23 mouse cellular contexts compared by ENCODE assay signal in the genomic region with DNA sequence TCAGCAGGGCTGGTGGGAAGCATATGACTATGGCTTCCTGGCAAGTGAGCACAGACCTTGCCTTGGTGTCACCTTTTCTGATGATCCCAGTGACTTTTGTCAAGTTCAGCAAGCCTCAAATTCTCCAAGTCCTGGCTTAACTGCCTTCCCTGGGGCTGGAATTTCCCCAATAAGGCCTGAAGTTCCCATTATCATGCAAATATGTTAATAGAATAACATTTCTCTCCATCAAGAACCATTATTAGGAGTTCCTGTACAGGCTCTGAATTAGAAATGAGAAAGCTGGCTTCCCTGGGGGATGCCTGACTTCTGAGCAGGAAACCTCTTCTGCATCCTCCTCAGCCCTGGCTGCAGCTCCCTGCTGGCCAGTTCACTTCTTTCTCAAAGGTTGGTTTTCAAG.
A peak's percentile ranks its signal among the peaks of the same experiment; 100 is the strongest.
DNase-seq lines count a peak whose midpoint lies in the region; ATAC-seq and TF ChIP-seq lines count a peak whose summit lies in the region.
"Had no signal": no experiment of that assay in that cellular context is flagged by ENCODE, and none has a peak within 500 bp of the region (broad histone marks: within the 10 kb centered on the region; RNA-seq: fewer than 3 reads in every experiment).

No protein-coding gene starts in this region.

- no peak for TF ChIP-seq CTCF in brain, embryonic 14.5 days (IDR thresholded peaks at IDR 0.05; ENCODE audit: borderline replicate concordance, extremely low read depth, insufficient read depth, insufficient read length)

- peak; percentile 51 for DNase-seq in midbrain, embryonic 14.5 days
- peak; percentile 83 for DNase-seq in R1 (ENCODE audit: low read depth, low spot score)
- DNase-seq in brain, embryonic 14.5 days (ENCODE audit: low read depth) = peak; percentile 43
- no peak for DNase-seq in urinary bladder, postnatal 25 days (ENCODE audit: low spot score)
- DNase-seq in left cerebral cortex, postnatal 25 days (ENCODE audit: low spot score in 2 of 2) = no peak
- DNase-seq: adrenal gland, adult 2 months; adrenal gland, postnatal 10 days; adrenal gland, postnatal 25 days; B cell, adult 2 months; cerebellum, adult 11-12 months; cerebellum, adult 2 months; cerebellum, adult 9-10 months; cerebellum, postnatal 10 days; cerebellum, postnatal 25 days; forebrain, postnatal 0 days had no signal

- intact Hi-C loops in left cerebral cortex, postnatal 25 days (cut with DNase I) = no loop called here

- H3K4me1 ChIP-seq in midbrain, embryonic 14.5 days (ENCODE audit: control insufficient read depth, insufficient read depth, low read length) = peaks cover 2% of the 10 kb centered on the region; the same call in 1 of the 2 replicates
- no peaks in the 10 kb centered on the region for H3K4me1 ChIP-seq in midbrain, embryonic 15.5 days
- H3K4me1 ChIP-seq: embryonic facial prominence, embryonic 10.5 days; embryonic facial prominence, embryonic 12.5 days had no signal

- H3K27me3 ChIP-seq in midbrain, embryonic 14.5 days (ENCODE audit: control insufficient read depth, insufficient read depth, low read length) = no peaks in the 10 kb centered on the region
- H3K27me3 ChIP-seq in midbrain, embryonic 15.5 days (replicated peaks) = no peaks in the 10 kb centered on the region
- H3K27me3 ChIP-seq: CH12.LX; embryonic facial prominence, embryonic 12.5 days; forebrain, embryonic 13.5 days; forebrain, embryonic 15.5 days had no signal

- no peak overlapping the region for H3K27ac ChIP-seq in midbrain, embryonic 14.5 days (replicated peaks; ENCODE audit: low read depth, low read length)
- no peak overlapping the region for H3K27ac ChIP-seq in midbrain, embryonic 15.5 days
- H3K27ac ChIP-seq: embryonic facial prominence, embryonic 10.5 days; embryonic facial prominence, embryonic 12.5 days; forebrain, embryonic 13.5 days; forebrain, embryonic 15.5 days had no signal

- H3K9ac ChIP-seq in midbrain, embryonic 14.5 days (replicated peaks; ENCODE audit: low read length) = no peak overlapping the region
- no peak overlapping the region for H3K9ac ChIP-seq in midbrain, embryonic 15.5 days
- H3K9ac ChIP-seq: embryonic facial prominence, embryonic 12.5 days; forebrain, embryonic 13.5 days; forebrain, embryonic 15.5 days; forebrain, postnatal 0 days had no signal

- no peak for ATAC-seq in midbrain, embryonic 14.5 days (ENCODE audit: low FRiP score, low TSS enrichment)
- ATAC-seq in midbrain, embryonic 15.5 days (replicated peaks) = no peak
- ATAC-seq: CD4-positive, CD25-positive, alpha-beta regulatory T cell, adult 4 months; forebrain, embryonic 13.5 days; forebrain, embryonic 15.5 days; forebrain, postnatal 0 days had no signal

- H3K4me2 ChIP-seq in midbrain, embryonic 14.5 days (ENCODE audit: low read length) = no peak overlapping the region
- no peak overlapping the region for H3K4me2 ChIP-seq in midbrain, embryonic 15.5 days
- H3K4me2 ChIP-seq: embryonic facial prominence, embryonic 12.5 days; forebrain, embryonic 13.5 days; forebrain, embryonic 15.5 days had no signal

- no peaks in the 10 kb centered on the region for H3K9me3 ChIP-seq in midbrain, embryonic 14.5 days (ENCODE audit: control insufficient read depth, low read length)
- H3K9me3 ChIP-seq in midbrain, embryonic 15.5 days = no peaks in the 10 kb centered on the region
- H3K9me3 ChIP-seq: forebrain, embryonic 13.5 days; forebrain, embryonic 15.5 days had no signal

- H3K36me3 ChIP-seq in midbrain, embryonic 14.5 days (ENCODE audit: control insufficient read depth, insufficient read depth, low read length) = no peaks in the 10 kb centered on the region
- H3K36me3 ChIP-seq in midbrain, embryonic 15.5 days (replicated peaks) = no peaks in the 10 kb centered on the region
- H3K36me3 ChIP-seq: embryonic facial prominence, embryonic 10.5 days; embryonic facial prominence, embryonic 12.5 days; forebrain, embryonic 15.5 days; G1E had no signal

- TF ChIP-seq POLR2A in brain, embryonic 14.5 days (IDR thresholded peaks at IDR 0.05; ENCODE audit: borderline replicate concordance, extremely low read depth, insufficient read depth, insufficient read length, poor library complexity, severe bottlenecking) = no peak

- H3K4me3 ChIP-seq in midbrain, embryonic 14.5 days (replicated peaks; ENCODE audit: low read depth, low read length) = no peak overlapping the region
- no peak overlapping the region for H3K4me3 ChIP-seq in midbrain, embryonic 15.5 days
- H3K4me3 ChIP-seq: embryonic facial prominence, embryonic 10.5 days; embryonic facial prominence, embryonic 12.5 days; forebrain, embryonic 13.5 days; forebrain, embryonic 15.5 days had no signal

Comparison
In these comparisons a context has a peak if more than half of its experiments do, and no peak if none do; other contexts are left out.
1. DNase-seq: peak in midbrain, embryonic 14.5 days (single experiment), R1 (single experiment) and brain, embryonic 14.5 days (single experiment); none in urinary bladder, postnatal 25 days (single experiment) and left cerebral cortex, postnatal 25 days (0 of 2).